Mouse (Mus musculus): ENCODE data around the gene Mtmr12.

The Mtmr12 gene

DNA sequence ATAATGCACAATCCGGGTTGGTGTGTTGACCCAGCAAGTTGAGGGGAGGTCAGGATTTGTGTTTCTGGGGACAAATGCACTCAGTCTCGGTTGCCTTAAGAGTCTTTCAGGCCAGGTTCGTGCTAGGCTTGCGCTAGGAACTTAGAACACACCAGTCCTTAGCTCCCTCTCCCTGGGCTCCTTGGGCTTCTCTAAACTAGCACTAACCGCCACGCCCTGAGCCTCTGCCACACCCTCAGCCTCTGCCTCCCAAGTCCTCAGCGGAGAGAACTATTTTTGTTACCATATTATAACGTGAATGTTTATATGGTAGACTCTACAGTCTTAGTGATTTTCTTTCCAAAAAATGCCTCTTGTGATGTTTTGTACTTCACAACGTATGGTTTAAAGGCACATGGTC is 66.5 kb downstream of the Mtmr12 start:
- in situ Hi-C loops (cut with MboI; ENCODE audit: low sequenced_read_pairs): no loop called here

DNA sequence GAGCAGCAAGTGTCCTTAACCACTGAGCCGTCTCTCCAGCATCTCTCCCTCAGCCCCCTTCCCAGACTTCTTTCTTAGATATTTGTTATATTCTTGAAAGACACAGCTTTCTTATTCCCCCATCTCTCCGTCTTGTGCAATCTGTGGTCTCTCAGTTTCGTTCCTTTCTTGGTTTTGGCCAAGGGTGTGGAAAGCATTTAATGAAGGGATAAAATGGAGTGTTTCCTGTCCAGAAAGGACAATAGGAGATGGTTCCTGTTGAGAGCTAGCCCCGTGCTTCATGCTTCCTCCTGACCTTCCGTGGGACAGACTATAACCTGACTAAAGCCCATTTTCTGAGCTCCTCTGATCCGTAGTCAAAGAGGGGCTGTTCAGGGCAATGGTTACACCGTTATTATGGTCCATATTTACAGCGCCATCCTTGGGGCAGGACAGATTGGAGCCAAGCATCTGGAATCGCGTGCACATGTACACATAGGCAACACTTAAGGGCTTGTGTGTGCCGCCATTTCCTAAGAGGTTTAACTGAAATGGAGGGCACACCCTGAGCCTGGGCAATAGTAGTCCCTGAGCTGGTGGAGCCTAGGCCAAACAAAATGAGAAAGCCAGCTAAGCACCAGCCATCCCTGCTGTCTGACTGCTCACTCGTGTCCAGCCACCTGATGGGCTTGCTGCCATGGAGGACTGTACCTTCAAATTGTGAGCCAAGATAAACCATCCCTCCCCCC is 68.7 kb downstream of the Mtmr12 start:
- in situ Hi-C loops (cut with MboI; ENCODE audit: low sequenced_read_pairs): no loop called here

DNA sequence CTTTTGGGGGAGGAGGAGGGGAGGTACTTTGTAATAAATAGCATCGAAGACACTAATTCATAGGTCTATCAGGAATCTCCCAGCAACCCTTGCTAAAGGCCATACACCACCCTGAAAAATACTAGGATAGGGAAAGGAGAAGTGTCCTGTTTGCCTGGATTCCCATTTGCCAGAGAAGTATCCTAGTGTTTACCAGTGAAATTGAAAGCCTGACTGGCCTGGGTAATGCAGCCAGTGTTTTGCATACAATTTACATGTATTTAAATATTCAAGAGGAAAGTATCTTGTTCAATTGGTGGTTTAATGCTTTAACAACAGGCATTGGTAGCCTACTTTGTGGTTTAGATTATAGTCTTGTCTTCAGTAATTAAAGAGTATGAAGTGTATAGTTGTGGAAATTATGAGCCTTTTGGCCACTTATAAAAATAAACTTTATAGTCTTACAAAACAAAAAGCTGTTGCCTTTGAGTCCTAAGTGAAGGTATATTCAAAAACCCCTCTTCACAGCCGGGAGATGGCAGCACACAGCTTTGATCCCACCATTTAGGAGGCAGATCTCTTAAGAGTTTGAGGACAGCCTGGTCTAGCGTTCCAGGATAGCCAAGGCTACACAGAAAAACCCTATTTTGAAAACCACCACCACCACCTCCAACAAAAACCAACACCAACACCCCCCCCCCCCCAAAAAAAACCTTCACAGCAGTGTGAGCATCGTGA is 69.4 kb downstream of the Mtmr12 start:
- in situ Hi-C loops (cut with MboI; ENCODE audit: low sequenced_read_pairs): no loop called here

DNA sequence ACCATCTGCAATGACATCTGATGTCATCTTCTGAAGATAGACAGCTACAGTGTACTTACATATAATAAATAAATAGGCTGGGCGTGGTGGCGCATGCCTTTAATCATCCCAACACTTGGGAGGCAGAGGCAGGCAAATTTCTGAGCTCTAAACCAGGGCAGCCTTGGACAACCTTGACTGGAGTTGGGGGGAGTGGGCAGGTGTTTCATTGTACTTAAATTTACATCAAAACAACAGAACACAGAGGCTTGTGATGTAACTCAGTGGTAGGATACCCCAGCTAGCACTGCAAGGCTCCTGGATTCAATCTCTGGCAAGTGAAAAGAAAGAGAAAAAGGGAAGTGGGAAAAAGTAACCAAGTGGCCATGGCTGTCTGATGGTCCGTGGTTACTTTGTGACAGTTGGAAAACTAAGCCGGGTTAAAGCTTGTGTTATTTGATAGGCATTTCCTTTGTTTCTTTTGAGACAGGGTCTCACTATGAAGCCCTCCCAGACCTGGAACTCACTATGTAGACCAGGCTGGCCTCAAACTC is 70.3 kb downstream of the Mtmr12 start:
- in situ Hi-C loops (cut with MboI; ENCODE audit: low sequenced_read_pairs): no loop called here

DNA sequence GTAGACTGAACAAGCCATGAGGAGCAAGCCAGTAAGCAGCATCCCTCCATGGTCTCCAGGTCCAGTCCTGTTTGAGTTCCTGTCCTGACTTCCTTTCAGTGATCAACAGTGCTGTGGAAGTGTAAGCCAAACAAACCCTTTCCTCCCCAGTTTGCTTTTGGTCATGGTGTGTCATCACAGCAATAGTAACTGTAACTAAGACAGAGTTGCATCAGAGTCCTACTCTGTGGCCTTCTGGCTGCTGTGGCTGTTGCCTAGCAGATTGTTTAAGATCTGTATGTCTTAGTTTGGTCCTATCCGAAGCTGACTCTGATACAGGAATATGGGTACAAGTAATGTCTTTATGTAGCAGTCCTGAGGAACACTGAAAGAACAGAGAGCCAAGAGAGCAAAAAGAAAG is 75.0 kb downstream of the Mtmr12 start:
- in situ Hi-C loops (cut with MboI; ENCODE audit: low sequenced_read_pairs): no loop called here

DNA sequence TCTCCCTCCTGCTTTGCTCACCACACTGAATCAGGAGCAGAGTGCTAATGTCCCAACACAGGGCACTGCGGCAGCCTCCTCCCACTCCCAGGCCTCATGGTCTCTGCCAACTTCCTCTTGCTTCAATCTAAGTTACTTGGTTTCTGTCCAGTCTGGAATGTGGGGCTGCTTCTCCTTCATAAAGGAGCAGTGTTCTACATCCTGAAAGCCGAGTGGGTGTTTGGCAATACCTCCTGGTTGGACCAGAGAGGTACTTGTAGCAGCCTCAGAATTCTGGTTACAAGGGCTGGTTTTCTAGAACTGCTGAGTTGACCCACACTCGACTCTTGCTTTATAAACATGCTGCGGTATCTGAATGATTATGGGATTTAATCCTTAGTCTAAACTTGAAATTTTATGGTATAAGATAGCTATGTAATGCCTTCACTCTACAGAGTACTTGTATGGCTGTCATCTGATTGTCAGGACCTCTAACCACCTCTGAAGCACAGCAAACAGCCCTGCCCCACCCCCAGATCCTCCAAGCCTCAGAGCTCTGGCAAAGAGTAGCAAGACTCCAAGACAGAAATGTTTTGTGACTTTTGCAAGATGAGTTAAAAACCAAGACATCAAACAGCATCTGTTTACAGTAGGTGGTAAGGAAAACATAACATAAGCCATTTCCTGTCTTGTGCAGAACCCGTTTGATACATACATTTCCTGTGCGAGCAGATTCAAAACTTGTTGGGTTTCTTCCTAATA is 80.1 kb downstream of the Mtmr12 start:
- in situ Hi-C loops (cut with MboI; ENCODE audit: low sequenced_read_pairs): no loop called here

DNA sequence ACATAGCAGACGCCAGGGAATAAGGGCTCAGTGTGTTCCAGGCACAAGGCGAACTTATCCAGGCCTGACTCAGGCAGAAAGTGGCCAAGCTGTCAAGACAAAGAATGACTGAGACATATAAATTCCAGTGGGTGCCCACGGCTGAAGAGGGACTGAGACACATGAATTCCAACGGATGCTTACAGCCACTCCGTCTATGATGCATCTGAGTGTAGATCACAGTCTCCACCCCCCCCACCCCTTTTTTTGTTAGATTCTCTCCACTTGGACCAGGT is 80.6 kb downstream of the Mtmr12 start:
- in situ Hi-C loops (cut with MboI; ENCODE audit: low sequenced_read_pairs): no loop called here

DNA sequence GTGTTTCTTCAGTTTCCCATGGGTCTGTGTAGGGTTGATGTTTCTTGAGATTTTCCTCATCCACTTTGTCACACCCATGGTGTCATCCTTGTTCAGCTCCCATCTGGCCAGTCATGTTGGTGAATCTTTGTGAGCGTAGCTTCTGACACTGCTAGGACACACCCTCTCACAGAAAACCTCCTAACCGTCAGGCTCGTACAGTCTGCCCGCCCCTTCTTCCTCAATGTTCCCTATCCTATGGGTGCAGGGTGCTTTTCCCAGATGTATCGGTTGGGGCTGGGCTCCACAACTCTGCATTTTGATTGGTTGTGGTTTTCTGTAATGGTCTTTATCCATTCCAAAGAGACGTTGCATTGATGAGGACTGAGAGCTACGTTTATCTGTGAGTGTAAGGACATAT is 85.5 kb downstream of the Mtmr12 start:
- in situ Hi-C loops (cut with MboI; ENCODE audit: low sequenced_read_pairs): no loop called here

DNA sequence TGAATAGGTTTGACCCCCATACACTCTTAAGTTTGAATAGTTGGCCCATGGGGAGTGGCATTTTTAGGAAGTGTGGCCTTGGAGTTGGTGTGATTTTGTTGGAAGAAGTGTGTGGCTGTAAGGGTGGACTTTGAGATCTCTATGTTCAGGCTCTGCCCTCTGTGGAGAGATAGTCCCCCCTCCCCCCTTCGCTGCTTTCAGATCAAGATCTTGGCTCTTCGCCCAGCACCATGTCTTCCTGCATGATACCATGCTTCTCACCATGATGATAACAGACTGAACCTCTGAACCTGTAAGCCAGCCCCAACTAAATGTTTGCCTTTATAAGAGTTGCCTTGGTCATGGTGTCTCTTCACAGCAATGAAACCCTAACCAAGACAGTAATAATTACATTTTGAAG is 86.9 kb downstream of the Mtmr12 start:
- in situ Hi-C loops (cut with MboI; ENCODE audit: low sequenced_read_pairs): no loop called here

DNA sequence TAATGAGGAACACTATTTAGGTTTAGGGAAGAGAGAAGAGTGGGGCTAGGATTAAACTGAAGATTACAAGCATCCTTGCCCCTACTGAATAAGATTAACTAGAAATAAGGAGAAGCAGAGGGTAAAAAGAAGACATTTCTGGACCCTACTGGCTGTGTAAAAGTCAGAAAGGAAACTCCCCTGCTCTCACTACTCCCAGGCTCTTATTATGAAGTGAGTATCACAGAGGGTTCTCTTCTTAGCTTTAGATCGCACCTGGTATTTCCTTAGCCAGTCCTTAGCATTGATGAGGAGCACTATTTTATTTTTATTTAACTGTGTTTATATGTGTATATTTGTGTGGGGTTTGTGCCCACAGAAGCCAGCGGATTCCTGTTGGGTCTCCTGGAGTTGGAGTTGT is 91.4 kb downstream of the Mtmr12 start:
- in situ Hi-C loops (cut with MboI; ENCODE audit: low sequenced_read_pairs): no loop called here

DNA sequence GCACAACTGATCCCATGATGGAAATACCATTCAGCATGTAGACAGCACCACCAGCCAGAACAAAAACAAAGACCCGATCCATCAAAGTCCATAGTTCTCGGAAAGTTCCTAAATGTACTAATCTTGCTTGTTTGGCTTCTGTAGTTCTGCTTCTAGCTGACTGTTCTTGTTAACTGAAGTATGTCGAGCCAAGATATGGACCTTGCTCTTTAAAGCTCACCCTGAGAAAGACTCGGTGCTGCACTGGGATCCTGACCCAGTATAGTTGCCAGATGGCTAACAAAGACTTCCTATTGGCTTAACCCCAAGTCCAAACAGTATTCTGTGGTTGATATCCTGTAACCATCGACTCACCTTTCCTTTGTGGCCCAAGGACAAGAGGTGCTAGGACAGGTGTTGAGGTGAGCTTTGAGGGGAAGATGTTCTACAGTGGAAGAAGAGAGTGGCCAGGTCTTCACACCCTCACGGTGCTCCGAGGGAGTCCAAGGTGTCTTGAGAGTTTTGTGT is 93.5 kb downstream of the Mtmr12 start:
- in situ Hi-C loops (cut with MboI; ENCODE audit: low sequenced_read_pairs): no loop called here

DNA sequence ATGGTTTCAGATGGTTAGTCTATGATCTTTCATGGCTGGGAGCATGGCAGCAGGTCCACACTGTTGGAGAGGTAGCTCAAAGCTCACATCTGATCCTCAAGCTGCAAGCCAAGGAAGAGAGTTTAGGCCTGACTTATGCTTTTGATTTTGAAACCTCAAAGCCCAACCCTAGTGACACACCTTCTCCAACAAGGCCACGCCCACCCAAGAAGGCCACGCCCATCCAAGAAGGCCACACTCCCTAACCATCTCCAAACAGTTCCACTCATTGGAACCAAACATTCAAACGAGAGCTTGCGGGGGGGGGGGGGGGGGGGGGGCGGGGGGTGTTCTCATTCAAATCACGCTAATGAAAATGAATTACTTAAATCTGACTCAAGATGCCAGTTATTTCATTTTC is 96.9 kb downstream of the Mtmr12 start:
- in situ Hi-C loops (cut with MboI; ENCODE audit: low sequenced_read_pairs): no loop called here

DNA sequence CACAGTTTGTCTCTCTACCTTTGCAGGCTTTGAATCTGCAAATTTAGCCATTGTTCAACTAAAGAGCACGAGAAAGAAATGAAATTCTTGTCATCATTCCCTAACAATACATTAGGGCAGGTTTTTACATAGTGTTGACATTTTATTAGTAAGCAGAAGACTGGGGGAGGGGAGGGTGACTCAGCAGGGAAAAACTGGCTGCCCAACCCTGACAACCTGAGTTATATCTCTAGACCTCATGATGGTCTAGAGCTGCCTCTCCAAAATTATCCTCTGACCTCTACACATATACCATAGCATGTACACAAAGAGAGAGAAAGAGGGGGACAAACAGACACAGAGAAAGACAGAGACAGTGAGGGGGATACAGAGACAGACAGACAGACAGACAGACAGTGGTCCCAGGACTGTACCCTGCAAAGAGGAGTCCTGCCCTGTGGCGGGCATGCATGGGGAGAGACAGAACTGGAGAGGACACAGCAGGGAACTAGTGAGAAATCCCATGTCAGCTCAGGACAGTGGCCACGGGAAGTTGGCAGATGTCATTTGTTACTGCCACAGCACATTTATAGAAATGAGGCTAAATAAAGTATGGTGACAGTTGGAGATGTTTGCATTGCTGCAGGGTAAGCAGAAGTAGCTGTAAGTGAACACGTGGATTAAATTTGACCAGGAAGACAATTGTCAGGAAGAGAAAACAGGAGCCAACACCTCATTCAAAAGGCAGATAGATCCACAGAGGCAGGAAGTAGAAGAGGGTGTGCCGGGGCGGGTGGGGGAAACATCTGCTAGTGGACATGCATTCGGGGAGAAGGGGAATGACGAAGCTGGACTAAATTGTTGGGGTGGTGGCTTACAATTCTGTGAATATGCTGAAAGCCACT is 101.6 kb downstream of the Mtmr12 start:
- in situ Hi-C loops (cut with MboI; ENCODE audit: low sequenced_read_pairs): no loop called here

DNA sequence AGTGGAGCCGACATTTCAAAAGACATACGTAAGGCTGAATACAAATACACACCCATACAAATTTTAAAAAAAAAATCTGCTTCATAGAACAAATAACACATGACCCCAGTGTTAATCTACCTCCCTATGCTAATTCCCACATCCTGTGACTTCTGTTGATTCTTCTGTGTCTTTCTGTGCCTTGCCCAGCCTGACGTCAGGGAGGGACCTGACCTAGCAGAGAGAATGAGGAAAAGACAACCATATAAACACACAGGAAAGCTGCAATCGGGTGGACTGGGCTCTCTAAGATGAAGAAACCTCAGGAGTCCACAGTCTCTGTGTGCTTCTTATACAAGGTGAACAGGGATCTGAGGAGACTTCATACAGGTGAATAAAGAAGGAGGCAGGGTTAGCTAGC is 102.3 kb downstream of the Mtmr12 start:
- in situ Hi-C loops (cut with MboI; ENCODE audit: low sequenced_read_pairs): no loop called here

DNA sequence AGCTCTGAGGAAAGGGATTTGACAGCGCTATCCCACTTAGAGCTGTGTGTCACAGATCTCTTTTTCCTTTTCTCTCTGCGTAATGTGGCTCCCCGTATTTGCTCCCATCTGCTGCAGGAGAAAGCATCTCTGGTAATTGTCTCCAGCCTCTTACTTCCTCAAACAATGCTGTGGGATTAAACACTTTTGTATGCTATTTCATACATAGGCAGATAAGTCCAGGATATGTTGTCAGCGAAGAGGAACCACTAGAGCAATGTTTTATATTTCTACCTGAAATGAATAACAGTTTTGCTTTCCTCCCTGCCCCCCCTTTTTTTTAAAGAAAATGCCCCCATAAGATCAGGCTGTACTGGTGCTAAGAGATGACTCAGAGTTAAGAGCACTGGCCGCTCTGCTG is 103.7 kb downstream of the Mtmr12 start:
- in situ Hi-C loops (cut with MboI; ENCODE audit: low sequenced_read_pairs): no loop called here

DNA sequence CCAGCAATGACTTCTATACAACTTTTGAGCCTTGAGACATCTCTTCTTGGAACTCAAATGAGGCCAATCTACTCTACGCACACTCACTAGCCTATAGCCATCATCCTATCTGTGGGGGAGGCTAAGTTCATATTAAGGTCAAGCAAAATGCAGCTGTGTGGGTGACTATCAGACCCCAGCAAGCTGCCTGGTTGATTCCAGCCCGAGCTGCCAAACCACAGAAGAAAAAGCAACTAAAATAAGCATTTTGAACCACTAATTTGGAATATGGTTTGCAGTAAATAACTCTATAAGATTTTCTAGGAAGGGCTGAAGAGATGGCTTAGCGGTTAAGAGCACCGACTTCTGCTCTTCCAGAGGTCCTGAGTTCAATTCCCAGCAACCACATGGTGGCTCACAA is 105.8 kb downstream of the Mtmr12 start:
- in situ Hi-C loops (cut with MboI; ENCODE audit: low sequenced_read_pairs): no loop called here

DNA sequence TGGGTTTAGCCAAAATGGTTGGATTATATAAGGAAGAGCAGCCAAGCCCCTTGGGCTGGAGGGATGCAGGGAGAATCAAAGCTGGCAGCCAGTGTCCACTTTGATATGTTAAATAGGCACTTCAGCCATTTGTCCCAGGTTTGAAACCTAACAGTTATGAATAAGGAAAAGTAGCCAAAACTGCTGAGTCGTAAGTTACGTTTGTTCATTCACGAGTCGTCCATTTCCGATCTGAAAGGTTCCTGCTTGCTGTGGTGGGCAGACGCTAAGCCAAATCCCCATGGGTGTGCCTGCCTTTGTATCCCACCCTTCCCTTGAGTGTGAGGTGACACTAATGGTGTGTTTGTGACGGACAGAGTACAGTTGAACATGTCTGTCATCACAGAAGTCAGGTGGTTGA is 106.6 kb downstream of the Mtmr12 start:
- in situ Hi-C loops (cut with MboI; ENCODE audit: low sequenced_read_pairs): no loop called here

DNA sequence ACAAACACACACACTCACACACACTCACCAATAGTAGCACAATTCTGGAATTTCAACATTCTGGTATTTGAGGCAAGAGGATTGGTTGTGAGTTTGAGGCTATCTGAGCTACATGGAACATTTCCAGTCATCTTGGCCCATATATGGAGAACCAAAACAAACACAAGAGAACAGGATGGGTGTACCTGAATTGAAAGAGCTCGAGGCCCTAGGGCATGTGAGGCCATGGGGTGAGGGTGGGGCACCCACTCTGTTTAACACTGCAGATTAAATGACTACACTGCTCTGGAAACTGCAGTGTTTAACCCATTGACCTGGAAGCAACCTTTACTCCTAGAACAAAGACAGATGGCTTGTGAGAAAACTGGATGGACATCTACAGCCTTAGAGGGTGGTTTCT is 108.4 kb downstream of the Mtmr12 start:
- in situ Hi-C loops (cut with MboI; ENCODE audit: low sequenced_read_pairs): no loop called here

DNA sequence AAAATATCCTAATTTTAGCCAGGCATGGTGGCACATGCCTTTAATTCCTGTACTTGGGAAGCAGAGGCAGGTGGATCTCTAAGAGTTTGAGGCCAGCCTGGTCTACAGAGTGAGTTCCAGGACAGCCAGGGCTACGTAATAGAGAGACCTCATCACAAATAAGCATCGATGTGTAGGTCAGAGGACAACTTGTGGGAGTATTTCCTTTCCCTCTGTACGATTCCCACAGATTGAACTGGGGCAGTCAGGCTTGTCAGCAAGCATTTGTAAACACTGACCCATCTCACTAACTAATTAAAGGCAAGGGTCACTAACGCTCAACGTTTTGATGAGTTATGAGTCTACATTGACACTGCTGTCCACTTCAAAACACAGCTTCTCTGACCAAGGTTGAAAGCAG is 109.8 kb downstream of the Mtmr12 start:
- in situ Hi-C loops (cut with MboI; ENCODE audit: low sequenced_read_pairs): no loop called here

DNA sequence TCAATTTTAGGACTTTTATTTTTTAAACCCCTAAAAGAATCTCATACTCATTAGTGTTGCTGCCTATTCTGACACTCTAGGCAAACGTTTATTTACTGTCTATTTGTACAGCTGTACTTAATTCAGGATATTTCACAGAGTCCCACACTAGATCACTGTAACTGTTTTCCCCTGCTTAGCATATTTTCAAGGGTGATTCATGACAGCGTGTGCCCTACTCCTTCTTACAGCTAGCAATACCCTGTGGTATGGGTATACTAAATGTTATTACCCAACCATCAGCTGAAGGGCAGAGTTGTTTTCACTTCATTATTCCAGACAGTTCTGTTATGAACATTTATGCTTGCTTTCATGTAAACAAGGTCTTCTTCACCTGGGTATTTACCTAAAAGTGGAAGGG is 111.2 kb downstream of the Mtmr12 start:
- in situ Hi-C loops (cut with MboI; ENCODE audit: low sequenced_read_pairs): no loop called here

DNA sequence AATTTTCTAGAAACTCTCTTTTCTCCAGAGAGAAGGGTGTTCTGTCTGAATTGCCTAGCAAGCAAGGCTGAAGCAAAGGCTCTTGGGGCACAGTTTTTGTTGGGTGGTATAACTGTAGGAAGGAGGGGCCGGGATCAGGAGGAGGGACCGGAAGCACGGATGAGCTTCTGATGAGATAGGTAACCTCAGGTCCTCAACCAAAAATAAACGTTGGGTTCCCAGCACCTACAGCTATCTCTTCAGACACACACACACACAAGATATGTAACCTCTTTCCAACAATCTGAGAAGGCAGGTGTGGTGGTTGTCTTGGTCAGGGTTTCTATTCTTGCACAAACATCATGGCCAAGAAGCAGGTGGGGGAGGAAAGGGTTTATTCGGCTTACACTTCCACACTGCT is 112.5 kb downstream of the Mtmr12 start:
- in situ Hi-C loops (cut with MboI; ENCODE audit: low sequenced_read_pairs): no loop called here
